Mouse (Mus musculus) lung, embryonic 15.5 days (tissue): ENCODE measurements around the gene Fgf4. TPM values are rescaled to one million over a fixed set of nuclear protein-coding genes. Genes with fewer than 3 reads are reported as not detected.

Experiments
- ATAC-seq: fragments of 200-750 bp; cut with Nextera tagmentation; 2 replicates; pipeline ENCODE4 v1.8.0; 2017; ENCODE audit warnings: moderate number of reproducible peaks, borderline replicate concordance; ENCODE audit not compliant: low FRiP score, low TSS enrichment; ENCODE audit errors: extremely low read depth
- H3K27ac ChIP-seq: fragments of 300-500 bp; sonication (generic); 2 replicates; pipeline ENCODE4 v1.5.1; 2015; ENCODE audit warnings: moderate library complexity, mild to moderate bottlenecking, inconsistent platforms
- H3K27me3 ChIP-seq: fragments of 300-500 bp; sonication (generic); 2 replicates; pipeline ENCODE4 v1.6.1; 2015; ENCODE audit warnings: inconsistent platforms
- H3K36me3 ChIP-seq: fragments of 300-500 bp; sonication (generic); 2 replicates; pipeline ENCODE4 v1.6.1; 2015; ENCODE audit warnings: inconsistent platforms
- H3K4me1 ChIP-seq: fragments of 300-500 bp; sonication (generic); 2 replicates; pipeline ENCODE4 v1.6.1; 2015; ENCODE audit warnings: inconsistent platforms
- H3K4me2 ChIP-seq: fragments of 300-500 bp; sonication (generic); 2 replicates; pipeline ENCODE4 v1.6.1; 2015; ENCODE audit warnings: inconsistent platforms, mild to moderate bottlenecking, moderate library complexity
- H3K4me3 ChIP-seq: fragments of 300-500 bp; sonication (generic); 2 replicates; pipeline ENCODE4 v1.5.1; 2015; ENCODE audit warnings: mild to moderate bottlenecking, inconsistent platforms
- H3K9ac ChIP-seq: fragments of 300-500 bp; sonication (generic); 2 replicates; pipeline ENCODE4 v1.6.1; 2015; ENCODE audit warnings: inconsistent platforms
- H3K9me3 ChIP-seq: fragments of 300-500 bp; sonication (generic); 2 replicates; pipeline ENCODE4 v1.6.1; 2016; ENCODE audit warnings: inconsistent platforms
- WGBS: fragments of 180-500 bp; shearing (Covaris S2); methylation state at CpG from one replicate; pipeline ENCODE4 v1.1.7; 2015; 5-methylcytosine and 5-hydroxymethylcytosine counted together
- polyA plus RNA-seq: library from polyadenylated mRNA; unstranded; fragments of >200 nt; fragmentation: Nextera tagmentation; extraction: Ambion mirVana; gene quantifications from 2 replicates; pipeline ENCODE4 v1.2.1, GENCODE M21; 2015

Gene Fgf4
- polyA plus RNA-seq, 1 experiment from 2014 or later = not detected

DNA sequence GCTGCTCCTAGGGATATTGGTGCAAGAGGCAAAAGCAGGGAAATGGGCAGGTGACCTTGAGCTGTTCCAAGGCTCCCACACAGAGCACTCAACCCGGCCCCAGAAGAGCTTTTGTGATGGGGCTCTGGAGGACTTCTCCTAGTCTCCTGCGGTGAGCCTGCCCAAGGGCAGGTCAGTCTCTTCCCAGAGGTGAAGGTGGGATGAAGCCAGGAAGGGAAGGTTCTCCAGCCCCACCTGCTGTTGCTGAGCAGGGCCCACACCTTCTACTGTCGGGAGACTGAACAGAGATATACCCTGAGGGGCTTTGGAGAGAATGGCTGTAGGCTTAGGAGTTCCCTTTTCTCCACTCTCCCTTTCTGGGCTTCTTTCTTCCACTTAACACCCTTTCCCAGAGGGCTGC, 4.2 kb downstream of the Fgf4 start:
- Histone ChIP-seq H3K27ac (no peak overlapping the region), H3K9ac (no peak overlapping the region), H3K4me1 (no peaks in the 10 kb centered on the region), H3K4me3 (no peak overlapping the region), H3K27me3 (peaks cover 3% of the 10 kb centered on the region; the same call in 1 of the 2 replicates), H3K9me3 (no peaks in the 10 kb centered on the region), H3K4me2 (no peak overlapping the region), H3K36me3 (no peaks in the 10 kb centered on the region)
- ATAC-seq = no peak
- WGBS = 54% methylated on average over 3 of the region's 3 CpGs

DNA sequence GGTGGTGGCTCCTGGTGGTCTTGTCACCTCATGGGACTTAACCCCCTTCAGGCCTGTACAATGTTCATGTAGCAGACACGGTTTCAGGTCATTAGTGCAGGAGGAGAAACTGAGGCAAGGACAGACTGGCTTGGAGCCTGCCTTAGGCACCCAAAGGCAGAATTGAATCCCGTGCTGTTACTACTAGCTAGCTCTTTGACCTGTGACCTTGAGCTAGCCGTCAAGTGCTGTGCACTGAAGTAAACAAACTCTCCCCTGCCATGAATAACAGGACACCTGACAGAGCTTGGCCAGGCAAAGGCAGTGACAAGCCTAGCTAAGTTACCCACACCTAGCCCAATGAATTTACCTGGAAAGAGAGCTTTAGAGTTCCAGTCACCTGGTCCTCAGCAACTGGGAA, 7.8 kb downstream of the Fgf4 start:
- WGBS = 21% methylated on average over 3 of the region's 3 CpGs
- H3K4me3 ChIP-seq = no peak overlapping the region

DNA sequence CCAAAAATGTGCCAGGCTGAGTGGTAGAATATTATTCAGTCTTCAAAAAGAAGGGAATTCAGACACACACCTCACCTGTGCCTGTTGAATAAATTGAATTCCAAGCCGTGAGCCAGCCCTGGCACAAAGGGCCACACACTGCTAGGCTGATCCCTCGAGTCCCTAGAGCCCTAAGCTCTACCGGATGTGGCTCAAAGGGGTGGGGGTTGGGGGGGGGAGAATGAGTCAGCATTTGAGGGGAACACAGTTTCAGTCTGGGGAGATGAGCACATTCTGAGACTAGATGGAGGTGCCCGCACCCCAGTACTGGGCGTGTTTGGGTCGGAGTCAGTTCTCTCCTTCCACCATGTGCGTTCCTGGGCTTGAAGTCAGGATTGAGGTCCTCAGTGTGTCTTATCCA, 10.0 kb downstream of the Fgf4 start:
- Histone ChIP-seq H3K9me3 (no peaks in the 10 kb centered on the region), H3K4me2 (no peak overlapping the region), H3K27me3 (peaks cover 41% of the 10 kb centered on the region), H3K27ac (no peak overlapping the region), H3K9ac (no peak overlapping the region), H3K4me3 (no peak overlapping the region), H3K36me3 (no peaks in the 10 kb centered on the region), H3K4me1 (peaks cover 12% of the 10 kb centered on the region)
- ATAC-seq = no peak
- 79% methylated on average over 7 of the region's 7 CpGs for WGBS

More for the DNA sequence above, 7.8 kb downstream of the Fgf4 start:
- Histone ChIP-seq H3K4me2 (no peak overlapping the region), H3K9me3 (no peaks in the 10 kb centered on the region), H3K27me3 (peaks cover 19% of the 10 kb centered on the region), H3K4me1 (no peaks in the 10 kb centered on the region), H3K36me3 (no peaks in the 10 kb centered on the region), H3K27ac (no peak overlapping the region), H3K9ac (no peak overlapping the region)
- no peak for ATAC-seq

DNA sequence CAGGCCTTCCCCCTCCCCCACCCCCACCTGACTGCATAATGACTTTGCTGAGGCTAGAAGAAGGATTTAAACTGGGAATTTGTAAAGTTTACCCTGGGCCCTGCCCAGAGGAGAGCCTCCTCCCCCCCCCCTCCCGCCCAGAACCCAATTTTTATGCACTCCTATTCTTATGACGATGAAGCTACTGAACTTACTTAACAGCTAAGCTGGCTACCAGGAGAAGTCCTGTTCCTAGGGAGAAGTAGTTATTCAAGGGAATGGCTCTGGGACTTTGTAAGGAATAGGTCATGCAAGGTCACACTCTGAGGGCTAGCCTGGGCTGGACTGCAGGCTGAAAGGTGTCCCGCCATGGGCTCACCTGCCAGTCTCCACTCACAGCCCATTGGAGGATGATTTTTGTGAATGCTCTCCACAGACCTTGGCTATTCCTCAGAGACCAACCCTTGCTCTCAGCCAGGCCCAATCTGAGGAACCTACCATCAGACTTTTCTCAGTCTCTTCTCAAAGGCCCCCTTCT, 10.7 kb downstream of the Fgf4 start:
- Histone ChIP-seq H3K27ac (no peak overlapping the region), H3K9me3 (no peaks in the 10 kb centered on the region), H3K9ac (no peak overlapping the region), H3K36me3 (no peaks in the 10 kb centered on the region), H3K27me3 (peaks cover 48% of the 10 kb centered on the region), H3K4me3 (no peak overlapping the region), H3K4me2 (no peak overlapping the region), H3K4me1 (peaks cover 12% of the 10 kb centered on the region)
- no peak for ATAC-seq
- WGBS = 64% methylated on average over 3 of the region's 3 CpGs

DNA sequence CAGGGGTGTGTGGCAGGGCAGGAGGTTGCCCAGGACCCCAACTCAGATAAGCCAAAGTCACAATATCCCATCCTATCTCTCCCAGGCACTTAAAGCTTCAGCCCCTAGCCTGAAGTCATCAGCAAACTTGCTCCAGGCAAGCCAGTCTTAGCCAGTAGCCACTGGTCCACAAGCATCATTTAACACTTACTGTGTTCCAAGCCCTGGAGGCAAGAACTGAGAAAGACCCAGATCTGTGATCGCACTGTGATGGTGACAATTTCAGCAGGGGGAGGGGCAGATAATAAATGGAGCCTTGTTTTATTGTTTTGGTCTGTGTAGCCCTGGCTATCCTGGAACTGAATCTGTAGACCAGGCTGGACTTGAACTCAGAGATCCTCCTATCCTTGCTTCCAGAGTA, 11.5 kb downstream of the Fgf4 start:
- H3K4me3 ChIP-seq = no peak overlapping the region
- 79% methylated on average over 1 of the region's 1 CpGs for WGBS

DNA sequence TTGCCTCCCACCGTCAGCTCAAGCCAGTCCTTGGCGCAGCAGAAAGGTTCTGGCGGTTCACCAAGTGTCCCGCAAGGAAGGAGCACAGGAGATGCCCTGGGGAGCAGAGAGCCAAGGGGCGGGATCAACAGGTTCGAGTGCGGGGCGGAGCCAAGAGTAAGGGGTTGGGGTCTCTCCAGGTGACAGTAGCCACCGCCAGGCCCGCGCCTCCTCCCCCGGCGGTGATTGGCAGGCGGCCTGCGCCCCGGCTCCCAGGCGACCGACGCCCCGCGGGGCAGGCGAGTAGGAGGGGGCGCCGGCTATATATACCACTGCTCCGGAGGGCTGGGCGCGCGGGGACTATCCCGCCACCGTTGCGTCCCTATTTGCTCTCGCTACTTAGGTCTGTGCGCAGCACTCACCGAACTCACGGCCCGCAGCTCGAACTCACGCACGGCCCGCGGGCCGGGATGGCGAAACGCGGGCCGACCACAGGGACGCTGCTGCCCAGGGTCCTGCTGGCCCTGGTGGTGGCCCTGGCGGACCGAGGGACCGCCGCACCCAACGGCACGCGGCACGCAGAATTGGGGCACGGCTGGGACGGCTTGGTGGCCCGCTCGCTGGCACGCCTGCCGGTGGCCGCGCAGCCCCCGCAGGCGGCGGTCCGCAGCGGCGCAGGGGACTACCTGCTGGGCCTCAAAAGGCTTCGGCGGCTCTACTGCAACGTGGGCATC, 14.0 kb downstream of the Fgf4 start:
- Histone ChIP-seq H3K4me3 (peak overlapping the region; percentile 20), H3K27me3 (peaks cover 79% of the 10 kb centered on the region), H3K36me3 (no peaks in the 10 kb centered on the region), H3K9ac (no peak overlapping the region), H3K4me1 (peaks cover 12% of the 10 kb centered on the region), H3K9me3 (no peaks in the 10 kb centered on the region), H3K27ac (no peak overlapping the region), H3K4me2 (peak overlapping the region; percentile 48)
- ATAC-seq = no peak
- WGBS = under 1% methylated on average over 64 of the region's 72 CpGs

More for the DNA sequence above, 11.5 kb downstream of the Fgf4 start:
- no peaks in the 10 kb centered on the region for H3K36me3 ChIP-seq
- no peak overlapping the region for H3K4me2 ChIP-seq
- no peak overlapping the region for H3K9ac ChIP-seq
- no peaks in the 10 kb centered on the region for H3K9me3 ChIP-seq
- peaks cover 56% of the 10 kb centered on the region for H3K27me3 ChIP-seq
- H3K4me1 ChIP-seq = peaks cover 12% of the 10 kb centered on the region
- ATAC-seq = no peak
- H3K27ac ChIP-seq = no peak overlapping the region

DNA sequence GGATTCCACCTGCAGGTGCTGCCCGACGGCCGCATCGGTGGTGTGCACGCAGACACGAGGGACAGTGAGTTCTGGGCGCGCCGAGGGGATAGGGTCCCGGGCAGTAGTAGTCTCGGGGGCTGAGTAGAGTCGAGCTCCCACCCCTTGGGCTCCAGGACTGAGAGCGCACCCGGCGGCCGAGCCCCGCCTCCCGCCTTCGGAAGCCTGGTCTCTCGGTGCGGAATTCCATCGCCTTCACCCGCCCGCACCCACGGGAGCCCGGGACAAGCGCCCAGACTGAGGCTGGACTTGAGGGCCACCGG, 14.6 kb downstream of the Fgf4 start:
- under 1% methylated on average over 28 of the region's 28 CpGs for WGBS
- peak overlapping the region; percentile 20 for H3K4me3 ChIP-seq
- H3K9ac ChIP-seq = no peak overlapping the region
- H3K36me3 ChIP-seq = no peaks in the 10 kb centered on the region
- no peak overlapping the region for H3K27ac ChIP-seq
- no peak for ATAC-seq
- H3K9me3 ChIP-seq = no peaks in the 10 kb centered on the region
- H3K4me1 ChIP-seq = peaks cover 12% of the 10 kb centered on the region
- peak overlapping the region; percentile 48 for H3K4me2 ChIP-seq
- peaks cover 82% of the 10 kb centered on the region for H3K27me3 ChIP-seq

DNA sequence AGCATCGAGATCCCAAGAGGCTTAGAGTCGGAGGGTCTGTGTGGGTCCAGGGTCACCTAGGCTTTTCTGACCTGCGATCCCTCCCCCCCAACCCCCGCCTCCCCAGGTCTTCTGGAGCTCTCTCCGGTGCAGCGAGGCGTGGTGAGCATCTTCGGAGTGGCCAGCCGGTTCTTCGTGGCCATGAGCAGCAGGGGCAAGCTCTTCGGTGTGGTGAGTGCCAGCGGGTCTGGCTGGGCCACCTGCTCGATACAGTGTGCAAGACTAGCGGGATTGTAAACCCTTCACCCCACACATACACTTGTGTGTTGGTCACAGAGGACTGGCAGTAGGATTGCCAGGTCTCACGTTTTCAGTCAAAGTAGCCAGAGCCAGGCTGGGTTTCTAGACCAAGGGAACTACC, 15.0 kb downstream of the Fgf4 start:
- WGBS = 1% methylated on average over 15 of the region's 15 CpGs
- no peak for ATAC-seq
- peak overlapping the region; percentile 20 for H3K4me3 ChIP-seq
- no peaks in the 10 kb centered on the region for H3K9me3 ChIP-seq
- peak overlapping the region; percentile 48 for H3K4me2 ChIP-seq
- peaks cover 12% of the 10 kb centered on the region for H3K4me1 ChIP-seq
- peaks cover 82% of the 10 kb centered on the region for H3K27me3 ChIP-seq
- H3K27ac ChIP-seq = no peak overlapping the region
- H3K36me3 ChIP-seq = no peaks in the 10 kb centered on the region
- H3K9ac ChIP-seq = no peak overlapping the region

DNA sequence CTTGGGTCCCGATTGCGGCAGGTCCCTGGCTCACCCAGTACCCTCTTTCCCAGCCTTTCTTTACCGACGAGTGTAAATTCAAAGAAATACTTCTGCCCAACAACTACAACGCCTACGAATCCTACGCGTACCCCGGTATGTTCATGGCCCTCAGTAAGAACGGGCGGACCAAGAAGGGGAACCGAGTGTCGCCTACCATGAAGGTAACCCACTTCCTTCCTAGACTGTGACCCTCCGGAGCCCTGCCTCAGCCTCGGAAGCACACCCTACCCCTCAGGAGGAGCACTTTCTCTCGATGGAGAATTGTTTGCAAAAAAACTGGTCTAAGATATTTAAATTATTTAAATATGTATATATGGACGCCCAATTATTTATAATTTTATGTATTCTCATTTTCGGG, 15.5 kb downstream of the Fgf4 start:
- H3K27me3 ChIP-seq = peaks cover 82% of the 10 kb centered on the region
- ATAC-seq = no peak
- no peak overlapping the region for H3K9ac ChIP-seq
- H3K4me2 ChIP-seq = no peak overlapping the region
- WGBS = 3% methylated on average over 18 of the region's 18 CpGs
- H3K27ac ChIP-seq = no peak overlapping the region
- H3K4me3 ChIP-seq = no peak overlapping the region
- no peaks in the 10 kb centered on the region for H3K36me3 ChIP-seq
- peaks cover 12% of the 10 kb centered on the region for H3K4me1 ChIP-seq
- H3K9me3 ChIP-seq = no peaks in the 10 kb centered on the region

DNA sequence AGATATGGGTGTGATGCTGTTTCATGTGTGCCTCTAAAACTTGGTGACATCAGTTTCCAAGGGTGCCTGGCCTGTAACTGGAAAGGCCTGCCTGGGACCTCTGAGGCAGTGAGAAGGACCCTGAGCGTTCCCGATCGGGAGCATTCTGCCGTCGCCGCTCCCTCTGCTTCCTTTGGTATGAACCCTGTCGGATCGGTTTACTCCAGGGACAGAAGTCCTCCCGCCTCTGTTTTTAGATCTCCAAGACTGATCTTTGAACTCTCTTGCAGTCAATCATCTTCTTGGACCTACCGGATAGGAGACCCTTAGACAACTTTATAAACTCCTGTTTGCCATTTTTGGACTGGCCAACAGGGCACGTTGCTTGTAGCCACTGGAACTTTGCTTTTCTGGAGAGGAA, 16.0 kb downstream of the Fgf4 start:
- ATAC-seq = no peak
- 3% methylated on average over 11 of the region's 11 CpGs for whole genome bisulfite sequencing
- H3K27me3 ChIP-seq = peaks cover 80% of the 10 kb centered on the region

DNA sequence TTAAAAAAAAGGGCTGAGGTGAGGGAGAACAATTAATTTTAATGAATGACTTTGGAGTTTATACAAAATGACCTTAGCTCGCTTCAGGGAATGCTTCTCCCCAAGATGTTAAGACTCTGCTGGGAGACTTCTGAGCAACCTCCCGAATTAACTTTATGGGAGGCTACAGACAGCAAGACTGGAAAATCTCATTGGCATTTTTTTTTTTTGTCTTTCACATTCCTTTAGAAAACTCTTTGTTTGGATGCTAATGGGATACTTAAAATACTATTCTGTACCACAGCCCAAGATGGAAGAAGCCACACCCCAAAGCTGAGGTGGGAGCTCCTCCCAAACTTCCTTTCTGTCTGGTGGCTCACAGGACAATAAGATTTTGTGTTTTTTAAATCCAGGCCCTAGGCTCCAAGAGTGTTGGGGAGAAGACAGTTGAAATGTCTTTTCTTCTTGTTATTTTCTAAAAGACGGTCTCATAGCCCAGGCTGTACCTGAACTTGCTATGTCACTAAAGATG, 17.0 kb downstream of the Fgf4 start:
- H3K27ac ChIP-seq = no peak overlapping the region

More for the DNA sequence above, 16.0 kb downstream of the Fgf4 start:
- Histone ChIP-seq H3K4me3 (no peak overlapping the region), H3K4me1 (peaks cover 12% of the 10 kb centered on the region), H3K9me3 (no peaks in the 10 kb centered on the region), H3K9ac (no peak overlapping the region), H3K36me3 (no peaks in the 10 kb centered on the region), H3K27ac (no peak overlapping the region), H3K4me2 (no peak overlapping the region)

DNA sequence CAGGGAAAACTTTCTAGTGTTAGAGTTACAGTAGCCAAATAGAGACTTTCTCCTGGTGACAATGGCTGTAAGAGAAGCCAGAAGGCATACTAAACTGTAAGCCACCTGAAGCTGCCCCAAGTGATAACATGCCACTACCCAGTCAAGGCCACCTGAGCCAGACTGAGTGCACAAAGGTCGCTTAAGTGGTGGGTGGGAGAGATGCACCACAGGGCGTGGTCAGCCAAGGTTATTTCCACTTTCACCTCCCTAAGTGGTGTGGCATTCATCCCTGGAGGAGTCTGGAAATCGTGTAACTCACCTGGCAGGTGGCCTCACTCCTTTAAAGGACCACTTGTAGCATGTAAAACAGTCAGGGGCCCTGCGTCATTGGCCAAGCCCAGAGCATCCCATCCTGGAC, 20.0 kb downstream of the Fgf4 start:
- no peak; the same call in 1 of the 2 replicates for ATAC-seq
- no peak overlapping the region for H3K27ac ChIP-seq
- 37% methylated on average over 4 of the region's 4 CpGs for WGBS
- H3K9me3 ChIP-seq = no peaks in the 10 kb centered on the region
- no peak overlapping the region for H3K9ac ChIP-seq
- H3K4me3 ChIP-seq = no peak overlapping the region
- no peaks in the 10 kb centered on the region for H3K36me3 ChIP-seq
- no peaks in the 10 kb centered on the region for H3K4me1 ChIP-seq
- no peak overlapping the region for H3K4me2 ChIP-seq
- peaks cover 42% of the 10 kb centered on the region for H3K27me3 ChIP-seq

More for the DNA sequence above, 17.0 kb downstream of the Fgf4 start:
- Histone ChIP-seq H3K36me3 (no peaks in the 10 kb centered on the region), H3K9me3 (no peaks in the 10 kb centered on the region), H3K9ac (no peak overlapping the region), H3K4me3 (no peak overlapping the region), H3K4me1 (peaks cover 12% of the 10 kb centered on the region), H3K27me3 (peaks cover 71% of the 10 kb centered on the region), H3K4me2 (no peak overlapping the region)
- no peak for ATAC-seq
- WGBS = 49% methylated on average over 3 of the region's 3 CpGs
